Mouse (Mus musculus) olfactory bulb, adult 2 months (tissue): ENCODE results near the gene Sox5. TPM values are rescaled to one million over a fixed set of nuclear protein-coding genes. Genes with fewer than 3 reads are reported as not detected.

Experiments
- H3K27ac ChIP-seq: fragments of 200-500 bp; 2 replicates; pipeline ENCODE4 v1.5.1; 2012; ENCODE audit warnings: low read depth, low read length; ENCODE audit not compliant: insufficient read depth
- H3K4me1 ChIP-seq: fragments of 200-500 bp; 2 replicates; pipeline ENCODE4 v1.6.1; 2012; ENCODE audit warnings: low read length; ENCODE audit not compliant: control insufficient read depth, insufficient read depth
- H3K4me3 ChIP-seq: fragments of 200-500 bp; 2 replicates; pipeline ENCODE4 v1.5.1; 2012; ENCODE audit warnings: mild to moderate bottlenecking, low read depth, low read length, moderate library complexity; ENCODE audit not compliant: insufficient read depth
- CTCF ChIP-seq: fragments of 200-500 bp; IDR thresholded peaks from 2 replicates; pipeline ENCODE4 v1.5.1; 2012; ENCODE audit warnings: low read depth, mild to moderate bottlenecking, low read length, moderate library complexity; ENCODE audit not compliant: insufficient read depth
- POLR2A ChIP-seq: fragments of 200-500 bp; IDR thresholded peaks from 2 replicates; pipeline ENCODE4 v1.6.1; 2012; ENCODE audit warnings: mild to moderate bottlenecking, low read depth, low read length, moderate library complexity; ENCODE audit not compliant: insufficient read depth
- WGBS: fragments of 180-500 bp; shearing (Covaris S2); methylation state at CpG from one replicate; pipeline ENCODE4 v1.1.7; 2018; 5-methylcytosine and 5-hydroxymethylcytosine counted together
- polyA plus RNA-seq: library from polyadenylated mRNA; stranded (reverse); fragments of >200 nt; gene quantifications from 2 replicates; pipeline ENCODE4 v1.2.4, GENCODE M21; 2012; ENCODE audit warnings: low replicate concordance; ENCODE audit not compliant: missing spikeins, insufficient read depth, insufficient read length

Sox5 gene
- polyA plus RNA-seq, 1 experiment = not detected

- 89% methylated on average over 5 of the region's 5 CpGs for WGBS
- Histone ChIP-seq H3K4me3 (no peak overlapping the region), H3K4me1 (no peaks in the 10 kb centered on the region), H3K27ac (no peak overlapping the region)
- no peak for TF ChIP-seq CTCF
- no peak for TF ChIP-seq POLR2A
Measured at GRCm38 (mm10) chr6:144052487-144052886, 729.3 kb downstream of the Sox5 start.

GRCm38 (mm10) chr6:144051316-144051715, 730.5 kb downstream of the Sox5 start:
- 96% methylated on average over 5 of the region's 5 CpGs for WGBS
- Histone ChIP-seq H3K4me1 (no peaks in the 10 kb centered on the region), H3K27ac (no peak overlapping the region), H3K4me3 (no peak overlapping the region)
- no peak for TF ChIP-seq CTCF
- TF ChIP-seq POLR2A = no peak

GRCm38 (mm10) chr6:144048201-144048924, 733.4 kb downstream of the Sox5 start:
- Histone ChIP-seq H3K27ac (no peak overlapping the region), H3K4me3 (no peak overlapping the region), H3K4me1 (peaks cover 3% of the 10 kb centered on the region)
- no peak for TF ChIP-seq CTCF
- TF ChIP-seq POLR2A = no peak
- 67% methylated on average over 3 of the region's 3 CpGs for WGBS

GRCm38 (mm10) chr6:144045503-144045902, 736.3 kb downstream of the Sox5 start:
- no peak for TF ChIP-seq POLR2A
- TF ChIP-seq CTCF = no peak
- H3K4me1 ChIP-seq = peaks cover 3% of the 10 kb centered on the region
- 32% methylated on average over 9 of the region's 9 CpGs for WGBS
- H3K4me3 ChIP-seq = no peak overlapping the region
- no peak overlapping the region for H3K27ac ChIP-seq

GRCm38 (mm10) chr6:144044381-144044780, 737.4 kb downstream of the Sox5 start:
- Histone ChIP-seq H3K4me3 (no peak overlapping the region), H3K27ac (no peak overlapping the region), H3K4me1 (peaks cover 3% of the 10 kb centered on the region)
- WGBS = 96% methylated on average over 3 of the region's 3 CpGs
- no peak for TF ChIP-seq POLR2A
- TF ChIP-seq CTCF = no peak

GRCm38 (mm10) chr6:144042936-144043335, 738.8 kb downstream of the Sox5 start:
- Histone ChIP-seq H3K4me1 (peaks cover 3% of the 10 kb centered on the region), H3K27ac (no peak overlapping the region)
- 59% methylated on average over 5 of the region's 5 CpGs for WGBS

GRCm38 (mm10) chr6:144041941-144042340, 739.8 kb downstream of the Sox5 start:
- no peak for TF ChIP-seq POLR2A
- TF ChIP-seq CTCF = no peak
- no peak overlapping the region for H3K27ac ChIP-seq
- no peak overlapping the region for H3K4me3 ChIP-seq
- H3K4me1 ChIP-seq = peaks cover 3% of the 10 kb centered on the region
- WGBS = 83% methylated on average over 9 of the region's 9 CpGs

More at GRCm38 (mm10) chr6:144042936-144043335, 738.8 kb downstream of the Sox5 start:
- TF ChIP-seq CTCF (no peak), POLR2A (no peak)
- H3K4me3 ChIP-seq = no peak overlapping the region

GRCm38 (mm10) chr6:144041188-144041587, 740.6 kb downstream of the Sox5 start:
- H3K4me3 ChIP-seq = no peak overlapping the region
- H3K4me1 ChIP-seq = peaks cover 3% of the 10 kb centered on the region
- 68% methylated on average over 5 of the region's 5 CpGs for WGBS
- no peak for TF ChIP-seq CTCF
- TF ChIP-seq POLR2A = no peak
- no peak overlapping the region for H3K27ac ChIP-seq

- 94% methylated on average over 7 of the region's 7 CpGs for WGBS
- no peak overlapping the region for H3K4me3 ChIP-seq
- H3K27ac ChIP-seq = no peak overlapping the region
- H3K4me1 ChIP-seq = peaks cover 1% of the 10 kb centered on the region
- TF ChIP-seq POLR2A (no peak), CTCF (no peak)
Measured at GRCm38 (mm10) chr6:144040349-144040748, 741.4 kb downstream of the Sox5 start.

GRCm38 (mm10) chr6:144039221-144039620, 742.6 kb downstream of the Sox5 start:
- Histone ChIP-seq H3K4me1 (no peaks in the 10 kb centered on the region), H3K4me3 (no peak overlapping the region), H3K27ac (no peak overlapping the region)
- TF ChIP-seq CTCF = no peak
- no peak for TF ChIP-seq POLR2A
- 51% methylated on average over 7 of the region's 7 CpGs for WGBS
